Mouse (Mus musculus) heart, adult 2 months (tissue): ENCODE data around the gene Gm10428. TPM values are rescaled to one million over a fixed set of nuclear protein-coding genes. Genes with fewer than 3 reads are reported as not detected.
"Not testable (repeated sequence)": the region's sequence is repeated elsewhere in the genome, so short reads cannot be mapped to it uniquely, and the experiment has no call there.

ENCODE experiments used
- DNase-seq, 2 experiments: peaks; one replicate each; pipeline ENCODE4 v3.0.0; 2021
- H3K27ac ChIP-seq: fragments of 200-600 bp; 2 replicates; pipeline ENCODE4 v1.8.1; 2022
- H3K27me3 ChIP-seq: fragments of 200-500 bp; 2 replicates; pipeline ENCODE4 v1.6.1; 2012; ENCODE audit warnings: mild to moderate bottlenecking, low read length, inconsistent platforms, mixed read lengths; ENCODE audit not compliant: control insufficient read depth, insufficient read depth
- H3K36me3 ChIP-seq: fragments of 200-500 bp; 2 replicates; pipeline ENCODE4 v1.6.1; 2012; ENCODE audit warnings: low read length, inconsistent platforms; ENCODE audit not compliant: control insufficient read depth, insufficient read depth
- H3K4me1 ChIP-seq: fragments of 200-500 bp; 2 replicates; pipeline ENCODE4 v1.6.1; 2011; ENCODE audit warnings: low read length; ENCODE audit not compliant: control insufficient read depth, insufficient read depth
- H3K4me3 ChIP-seq: fragments of 200-600 bp; 2 replicates; pipeline ENCODE4 v1.8.1; 2022
- H3K79me2 ChIP-seq: fragments of 200-500 bp; replicated peaks from 2 replicates; pipeline ENCODE4 v1.6.1; 2012; ENCODE audit warnings: mild to moderate bottlenecking, inconsistent platforms, low read length, moderate library complexity, mixed read lengths; ENCODE audit not compliant: control insufficient read depth, insufficient read depth
- H3K9ac ChIP-seq: fragments of 200-500 bp; 2 replicates; pipeline ENCODE4 v1.6.1; 2012; ENCODE audit warnings: low read depth, mild to moderate bottlenecking, control low read depth, inconsistent platforms, low read length, mixed read lengths
- CTCF ChIP-seq: fragments of 200-600 bp; IDR thresholded peaks from 2 replicates; pipeline ENCODE4 v1.8.1; 2022; ENCODE audit warnings: antibody characterized with exemption, mild to moderate bottlenecking, moderate library complexity
- EP300 ChIP-seq: fragments of 200-500 bp; IDR thresholded peaks from 2 replicates; pipeline ENCODE4 v1.6.1; 2011; ENCODE audit warnings: low read depth, low read length, control low read depth; ENCODE audit not compliant: insufficient read depth
- POLR2A ChIP-seq: fragments of 200-500 bp; IDR thresholded peaks from 2 replicates; pipeline ENCODE4 v1.6.1; 2011; ENCODE audit warnings: mild to moderate bottlenecking, low read depth, low read length, control low read depth; ENCODE audit not compliant: insufficient read depth
- WGBS: fragments of 180-500 bp; shearing (Covaris S2); methylation state at CpG from one replicate; pipeline ENCODE4 v1.1.7; 2018; 5-methylcytosine and 5-hydroxymethylcytosine counted together
- intact Hi-C: fragments of 180-260 bp; cut with DNase I; formaldehyde crosslinking; loops from one replicate; pipeline ENCODE4 v1.15.1; 2025
- polyA plus RNA-seq: library from polyadenylated mRNA; depleted of rRNA; stranded (reverse); fragments of >200 nt; gene quantifications from 2 replicates; pipeline ENCODE4 v1.2.3, GENCODE M21; 2012
- total RNA-seq, 2 experiments: library from RNA; stranded (reverse); gene quantifications; 2 replicates each; pipeline ENCODE4 v1.2.3; 2021

Gene Gm10428
- total and polyA plus RNA-seq, 3 experiments = not detected

DNA sequence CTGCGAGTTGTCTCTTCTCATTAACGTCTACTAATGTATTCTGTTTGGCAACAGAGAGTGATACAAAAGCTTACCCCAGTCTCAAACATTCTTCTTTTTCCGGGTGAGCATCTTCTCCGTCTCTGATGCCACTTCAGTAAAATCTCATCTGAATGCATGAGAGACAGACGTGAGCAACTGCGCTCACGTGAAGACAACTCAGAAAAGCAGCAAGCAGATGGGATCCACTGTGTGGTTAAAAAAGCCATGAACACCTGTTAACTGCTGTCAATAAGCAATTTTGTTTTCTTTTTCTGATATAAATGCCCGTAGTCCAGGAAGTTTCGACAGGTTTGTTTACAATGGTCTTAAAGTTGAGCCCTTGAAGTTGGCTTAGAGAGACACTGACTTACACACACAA lies 5.7 kb upstream of the Gm10428 start:
- Histone ChIP-seq H3K79me2 (no peaks in the 10 kb centered on the region), H3K36me3 (no peaks in the 10 kb centered on the region), H3K4me1 (no peaks in the 10 kb centered on the region), H3K27me3 (no peaks in the 10 kb centered on the region; the same call in 1 of the 2 replicates), H3K9ac (no peak overlapping the region), H3K27ac (no peak overlapping the region), H3K4me3 (no peak overlapping the region)
- no peak for DNase-seq
- WGBS = 83% methylated on average over 9 of the region's 9 CpGs
- intact Hi-C loops = loop anchor here (10.0 kb wide), 2 partner anchors 388 to 418 kb away; no protein-coding TSS in a partner anchor
- TF ChIP-seq POLR2A (no peak), CTCF (no peak)

DNA sequence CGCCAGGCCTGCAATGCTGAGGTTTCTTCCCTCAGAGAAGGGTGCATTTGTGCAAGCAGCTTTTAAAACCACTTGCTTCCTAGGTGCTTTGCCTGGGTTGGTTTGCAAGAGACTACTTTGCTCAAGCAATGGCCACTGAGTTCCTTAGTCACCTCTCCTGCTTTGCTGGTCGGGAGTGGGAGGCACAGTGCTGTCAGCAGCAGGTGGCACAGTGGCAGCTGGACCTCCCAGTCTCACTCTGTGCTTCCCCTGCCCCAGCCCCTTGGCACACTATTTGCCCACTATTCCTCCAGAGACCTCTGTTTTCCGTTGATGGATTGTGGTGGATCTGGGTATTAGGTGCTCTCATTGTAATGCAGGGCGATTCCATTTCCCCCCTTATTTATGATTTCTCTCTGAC lies 4.8 kb upstream of the Gm10428 start:
- TF ChIP-seq POLR2A (no peak), EP300 (no peak), CTCF (no peak)
- Histone ChIP-seq H3K79me2 (no peaks in the 10 kb centered on the region), H3K36me3 (no peaks in the 10 kb centered on the region), H3K4me1 (no peaks in the 10 kb centered on the region), H3K9ac (no peak overlapping the region), H3K27me3 (no peaks in the 10 kb centered on the region; the same call in 1 of the 2 replicates), H3K4me3 (no peak overlapping the region), H3K27ac (no peak overlapping the region)
- no peak for DNase-seq
- WGBS = 82% methylated on average over 4 of the region's 4 CpGs
- intact Hi-C loops = loop anchor here (10.0 kb wide), 2 partner anchors 387 to 417 kb away; no protein-coding TSS in a partner anchor

DNA sequence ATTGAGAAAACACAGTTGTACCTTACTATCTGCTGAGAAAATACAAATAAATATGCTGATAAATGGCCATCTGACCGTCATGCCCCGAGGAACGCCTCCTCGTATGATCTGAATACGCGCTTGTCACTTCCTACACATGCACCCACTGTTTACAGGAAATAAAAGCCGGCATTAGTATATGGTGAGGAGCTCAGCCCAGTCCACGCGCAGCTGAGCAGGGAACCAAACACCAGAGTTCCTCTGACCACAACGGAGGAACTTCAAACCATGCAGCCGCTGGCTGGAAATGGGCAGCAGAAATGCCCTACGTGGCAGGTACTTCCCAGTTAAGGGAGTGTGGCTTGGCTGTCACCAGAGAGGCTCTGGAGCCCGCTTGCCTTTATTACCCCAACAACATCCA lies 3.5 kb upstream of the Gm10428 start:
- H3K9ac ChIP-seq, H3K4me1 ChIP-seq, H3K4me3 ChIP-seq, H3K27ac ChIP-seq, H3K36me3 ChIP-seq, H3K79me2 ChIP-seq, H3K27me3 ChIP-seq, DNase-seq: not testable (repeated sequence)
- 72% methylated on average over 13 of the region's 13 CpGs for WGBS
- intact Hi-C loops = loop anchor here (10.0 kb wide), 2 partner anchors 385 to 415 kb away; no protein-coding TSS in a partner anchor

DNA sequence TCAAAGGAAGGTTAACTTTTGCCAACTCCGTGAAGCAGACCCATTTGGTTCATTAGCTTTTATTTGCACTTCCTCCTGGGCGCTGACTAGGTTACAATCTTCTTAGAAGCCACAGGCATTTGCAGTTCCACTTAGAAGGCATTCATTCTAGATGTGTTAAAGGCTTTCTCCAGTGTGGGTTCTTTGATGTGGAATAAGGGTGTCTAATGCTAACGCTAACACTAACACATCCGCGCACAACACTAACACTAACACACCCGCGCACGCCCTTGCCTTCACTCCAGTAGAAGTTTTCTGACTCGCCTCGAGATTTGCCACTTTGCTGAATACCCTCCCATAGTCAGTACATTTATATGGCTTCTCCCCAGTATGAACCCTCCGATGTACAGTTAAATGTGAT lies 709 bp upstream of the Gm10428 start:
- no peaks in the 10 kb centered on the region for H3K4me1 ChIP-seq
- no peak for TF ChIP-seq CTCF
- no peak for TF ChIP-seq POLR2A
- no peak for TF ChIP-seq EP300
- 66% methylated on average over 11 of the region's 11 CpGs for WGBS
- DNase-seq = no peak
- H3K4me3 ChIP-seq = no peak overlapping the region
- no peak overlapping the region for H3K27ac ChIP-seq
- H3K36me3 ChIP-seq = no peaks in the 10 kb centered on the region
- no peaks in the 10 kb centered on the region; the same call in 1 of the 2 replicates for H3K27me3 ChIP-seq
- no peak overlapping the region for H3K9ac ChIP-seq
- H3K79me2 ChIP-seq = no peaks in the 10 kb centered on the region
- intact Hi-C loops = no loop called here

DNA sequence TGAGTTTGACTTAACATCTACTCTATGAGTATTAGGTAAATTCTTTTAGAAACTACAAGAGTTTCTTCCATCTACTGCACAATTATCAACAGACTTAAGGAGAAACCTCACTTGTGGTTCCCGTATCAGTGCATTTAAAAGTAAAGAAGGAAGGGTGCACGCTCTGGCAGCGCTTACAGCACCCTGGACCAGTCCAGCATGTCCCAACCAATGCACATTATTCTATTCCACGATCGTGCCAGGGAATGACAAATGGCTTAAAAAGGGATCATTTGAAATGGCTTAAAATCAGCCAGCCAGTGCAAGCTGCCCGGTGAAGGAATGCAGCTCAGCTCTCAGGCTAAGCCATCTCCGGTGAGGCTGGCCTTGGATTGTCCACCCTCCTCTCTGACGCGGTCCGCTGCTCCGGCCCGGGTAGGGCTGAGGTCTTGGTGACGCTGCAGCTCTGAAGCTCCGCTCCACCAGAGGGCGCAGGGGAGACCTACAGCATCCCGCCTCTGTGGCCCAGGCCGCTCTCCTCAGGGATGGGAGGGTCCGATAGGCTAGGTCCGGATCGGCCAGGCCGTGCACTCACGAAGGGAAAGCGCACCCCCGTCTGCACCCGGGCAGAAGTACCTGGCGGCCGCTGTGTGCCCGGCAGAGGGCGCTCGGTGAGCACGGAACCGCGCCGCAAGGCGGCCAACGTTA lies 3.7 kb downstream of the Gm10428 start:
- H3K9ac ChIP-seq = peak overlapping the region; percentile 0
- H3K4me1 ChIP-seq = no peaks in the 10 kb centered on the region
- H3K4me3 ChIP-seq = peak overlapping the region; percentile 2; the same call in 1 of the 2 replicates
- no peaks in the 10 kb centered on the region for H3K79me2 ChIP-seq
- TF ChIP-seq CTCF (no peak; the same call in 1 of the 2 replicates), EP300 (peak; percentile 85), POLR2A (no peak)
- WGBS = 7% methylated on average over 36 of the region's 36 CpGs
- DNase-seq = peak; percentile 95 to 96
- intact Hi-C loops = loop anchor here (1.0 to 2.0 kb wide), 2 partner anchors 52 to 95 kb away; no protein-coding TSS in a partner anchor
- no peaks in the 10 kb centered on the region for H3K27me3 ChIP-seq
- no peak overlapping the region for H3K27ac ChIP-seq
- no peaks in the 10 kb centered on the region for H3K36me3 ChIP-seq

GRCm38 (mm10) chr11:62757143-62757507 lies 4.2 kb downstream of the Gm10428 start:
- no peaks in the 10 kb centered on the region for H3K27me3 ChIP-seq
- no peak for DNase-seq
- WGBS = 4% methylated on average over 7 of the region's 7 CpGs
- H3K4me3 ChIP-seq = peak overlapping the region; percentile 24; the same call in 1 of the 2 replicates
- TF ChIP-seq CTCF (no peak), POLR2A (no peak), EP300 (no peak)
- peak overlapping the region; percentile 34 for H3K9ac ChIP-seq
- intact Hi-C loops = loop anchor here (1.0 to 2.0 kb wide), 2 partner anchors 52 to 94 kb away; no protein-coding TSS in a partner anchor
- H3K4me1 ChIP-seq = no peaks in the 10 kb centered on the region
- no peaks in the 10 kb centered on the region for H3K79me2 ChIP-seq
- H3K36me3 ChIP-seq = no peaks in the 10 kb centered on the region
- no peak overlapping the region for H3K27ac ChIP-seq
